Mouse (Mus musculus) Patski (cell line): ENCODE measurements around the gene Gpr75. TPM values are rescaled to one million over a fixed set of nuclear protein-coding genes. Genes with fewer than 3 reads are reported as not detected.

ENCODE experiments used
- ATAC-seq: fragments of 100-300 bp; one replicate; pipeline ENCODE4 v1.8.0; 2021
- CTCF ChIA-PET: fragments of 350-600 bp; sonication (Branson Sonifier 250); formaldehyde crosslinking; loops from one replicate; lab custom pipeline; 2022; ENCODE audit warnings: inconsistent platforms; lab: Charles Lee
- POLR2A ChIA-PET: fragments of 350-600 bp; sonication (Branson Sonifier 250); formaldehyde crosslinking; loops from one replicate; lab custom pipeline; 2022; ENCODE audit warnings: antibody characterized with exemption, inconsistent platforms; lab: Charles Lee
- DNase-seq: peaks from one replicate; pipeline ENCODE4 v3.0.0-alpha.2; 2011; ENCODE audit warnings: low read depth, low spot score
- H3K27me3 ChIP-seq: fragments of 371-371 bp; one replicate; pipeline ENCODE4 v1.5.1; 2021
- CTCF ChIP-seq: fragments of 100-300 bp; IDR thresholded peaks from one replicate; pipeline ENCODE4 v1.5.1; 2021
- in situ Hi-C: fragments of 300-500 bp; cut with MboI; formaldehyde crosslinking; loops from 3 replicates; pipeline ENCODE4 v1.11.1; 2018; ENCODE audit warnings: low pct_unique_long_range_greater_than_20kb, mixed read lengths
- polyA plus RNA-seq: library from polyadenylated mRNA; unstranded; gene quantifications from one replicate; pipeline ENCODE4 v1.2.3, GENCODE M21; 2021

The Gpr75 gene
- polyA plus RNA-seq, 1 experiment from 2014 or later = 0.09 TPM

DNA sequence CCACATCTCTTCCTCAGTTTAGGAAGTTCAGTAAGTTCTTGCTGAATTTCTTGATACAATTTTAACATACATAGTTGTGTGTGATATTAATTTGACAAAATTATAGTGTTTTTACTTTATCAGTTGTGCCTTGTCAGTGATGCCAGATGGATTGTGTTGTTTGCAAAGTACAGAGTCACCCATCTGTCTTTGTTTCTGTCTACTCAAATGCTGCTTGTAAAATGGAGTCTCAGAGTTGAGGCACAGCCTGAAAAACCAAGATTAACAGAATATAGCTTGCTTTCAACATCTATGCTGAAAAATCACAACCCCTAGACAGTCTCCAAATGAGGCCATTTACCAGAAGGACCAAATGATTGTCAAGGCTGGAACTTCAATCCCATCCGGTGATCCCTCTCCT, 43.3 kb downstream of the Gpr75 start:
- DNase-seq (no peak), ATAC-seq (no peak)
- ChIA-PET CTCF (no interaction called here), POLR2A (interaction anchor here (0.6 kb wide), 1 partner anchor 42 kb away, joined by 3 read pairs; no protein-coding TSS in a partner anchor)
- H3K27me3 ChIP-seq = no peaks in the 10 kb centered on the region
- no peak for TF ChIP-seq CTCF
- in situ Hi-C loops = no loop called here

Other genes starting within 250 kb of the Gpr75 start
- not detected for gene Acyp2, start 235.8 kb upstream of the Gpr75 start, polyA plus RNA-seq
- 36.4 TPM for gene Psme4, start 113.6 kb upstream of the Gpr75 start, polyA plus RNA-seq
- 12.6 TPM for gene Asb3, start 58 bp downstream of the Gpr75 start, polyA plus RNA-seq
- 85.4 TPM for gene Erlec1, start 69.0 kb downstream of the Gpr75 start, polyA plus RNA-seq
- gene Chac2, start 101.0 kb downstream of the Gpr75 start, polyA plus RNA-seq = 16.9 TPM